Mouse (Mus musculus) midbrain, embryonic 12.5 days (tissue): ENCODE data around the gene Dlgap4. TPM values are rescaled to one million over a fixed set of nuclear protein-coding genes. Genes with fewer than 3 reads are reported as not detected.
A peak's percentile ranks its signal among the peaks of the same experiment; 100 is the strongest.

ENCODE experiments used
- ATAC-seq: fragments of 200-750 bp; cut with Nextera tagmentation; 2 replicates; pipeline ENCODE4 v1.8.0; 2017; ENCODE audit warnings: low read depth, moderate TSS enrichment, moderate library complexity; ENCODE audit not compliant: low FRiP score
- H3K27ac ChIP-seq: fragments of 300-500 bp; sonication (generic); replicated peaks from 2 replicates; pipeline ENCODE4 v1.5.1; 2016; ENCODE audit warnings: mild to moderate bottlenecking
- H3K27me3 ChIP-seq: fragments of 300-500 bp; sonication (generic); 2 replicates; pipeline ENCODE4 v1.6.1; 2016; ENCODE audit warnings: mild to moderate bottlenecking
- H3K36me3 ChIP-seq: fragments of 300-500 bp; sonication (generic); 2 replicates; pipeline ENCODE4 v1.6.1; 2016
- H3K4me1 ChIP-seq: fragments of 300-500 bp; sonication (generic); 2 replicates; pipeline ENCODE4 v1.6.1; 2016
- H3K4me2 ChIP-seq: fragments of 300-500 bp; sonication (generic); replicated peaks from 2 replicates; pipeline ENCODE4 v1.6.1; 2016; ENCODE audit warnings: mild to moderate bottlenecking, moderate library complexity
- H3K4me3 ChIP-seq: fragments of 300-500 bp; sonication (generic); 2 replicates; pipeline ENCODE4 v1.5.1; 2016; ENCODE audit warnings: mild to moderate bottlenecking
- H3K9ac ChIP-seq: fragments of 300-500 bp; sonication (generic); replicated peaks from 2 replicates; pipeline ENCODE4 v1.6.1; 2016; ENCODE audit warnings: mild to moderate bottlenecking, moderate library complexity
- H3K9me3 ChIP-seq: fragments of 300-500 bp; sonication (generic); 2 replicates; pipeline ENCODE4 v1.6.1; 2016; ENCODE audit warnings: mild to moderate bottlenecking
- WGBS: fragments of 180-500 bp; shearing (Covaris S2); methylation state at CpG from one replicate; pipeline ENCODE4 v1.1.7; 2016; 5-methylcytosine and 5-hydroxymethylcytosine counted together
- polyA plus RNA-seq: library from polyadenylated mRNA; unstranded; fragments of >200 nt; fragmentation: Nextera tagmentation; extraction: Ambion mirVana; gene quantifications from 2 replicates; pipeline ENCODE4 v1.2.1, GENCODE M21; 2016

Gene Dlgap4
- polyA plus RNA-seq, 1 experiment from 2014 or later = 190 TPM

GRCm38 (mm10) chr2:156589481-156589880, 24.0 kb upstream of the Dlgap4 start:
- no peak for ATAC-seq
- H3K27me3 ChIP-seq = no peaks in the 10 kb centered on the region
- H3K9me3 ChIP-seq = no peaks in the 10 kb centered on the region
- H3K36me3 ChIP-seq = no peaks in the 10 kb centered on the region
- WGBS = 91% methylated on average over 9 of the region's 9 CpGs
- no peak overlapping the region for H3K9ac ChIP-seq
- peaks cover 13% of the 10 kb centered on the region for H3K4me1 ChIP-seq
- H3K4me3 ChIP-seq = no peak overlapping the region
- H3K4me2 ChIP-seq = no peak overlapping the region
- no peak overlapping the region for H3K27ac ChIP-seq

- Histone ChIP-seq H3K4me1 (no peaks in the 10 kb centered on the region), H3K9ac (no peak overlapping the region), H3K36me3 (no peaks in the 10 kb centered on the region), H3K27ac (no peak overlapping the region), H3K9me3 (no peaks in the 10 kb centered on the region), H3K27me3 (no peaks in the 10 kb centered on the region), H3K4me3 (no peak overlapping the region), H3K4me2 (no peak overlapping the region)
- no peak for ATAC-seq
- 79% methylated on average over 15 of the region's 15 CpGs for WGBS
These were observed 18.5 kb upstream of the Dlgap4 start for GRCm38 (mm10) chr2:156594987-156595490.

- no peak overlapping the region for H3K4me3 ChIP-seq
- H3K9me3 ChIP-seq = no peaks in the 10 kb centered on the region
- no peaks in the 10 kb centered on the region for H3K27me3 ChIP-seq
- no peaks in the 10 kb centered on the region for H3K36me3 ChIP-seq
- no peak overlapping the region for H3K9ac ChIP-seq
- ATAC-seq = no peak
- no peak overlapping the region for H3K4me2 ChIP-seq
- 81% methylated on average over 7 of the region's 7 CpGs for WGBS
- H3K27ac ChIP-seq = no peak overlapping the region
- H3K4me1 ChIP-seq = no peaks in the 10 kb centered on the region
These were observed 10.9 kb upstream of the Dlgap4 start for GRCm38 (mm10) chr2:156602581-156602980.

GRCm38 (mm10) chr2:156603671-156604070, 9.8 kb upstream of the Dlgap4 start:
- Histone ChIP-seq H3K9me3 (no peaks in the 10 kb centered on the region), H3K4me1 (no peaks in the 10 kb centered on the region), H3K4me2 (no peak overlapping the region), H3K9ac (no peak overlapping the region), H3K4me3 (no peak overlapping the region), H3K27me3 (peaks cover under 1% of the 10 kb centered on the region; the same call in 1 of the 2 replicates), H3K36me3 (no peaks in the 10 kb centered on the region), H3K27ac (no peak overlapping the region)
- 86% methylated on average over 9 of the region's 9 CpGs for WGBS
- no peak for ATAC-seq

- Histone ChIP-seq H3K9ac (no peak overlapping the region), H3K4me1 (no peaks in the 10 kb centered on the region), H3K36me3 (no peaks in the 10 kb centered on the region), H3K27me3 (peaks cover 7% of the 10 kb centered on the region), H3K27ac (no peak overlapping the region), H3K9me3 (no peaks in the 10 kb centered on the region), H3K4me2 (no peak overlapping the region), H3K4me3 (no peak overlapping the region)
- 73% methylated on average over 3 of the region's 3 CpGs for WGBS
- ATAC-seq = no peak
These were observed 8.4 kb upstream of the Dlgap4 start for GRCm38 (mm10) chr2:156605144-156605543.

GRCm38 (mm10) chr2:156605971-156606370, 7.5 kb upstream of the Dlgap4 start:
- no peak for ATAC-seq
- Histone ChIP-seq H3K9ac (no peak overlapping the region), H3K4me3 (no peak overlapping the region), H3K27me3 (peaks cover 11% of the 10 kb centered on the region), H3K36me3 (no peaks in the 10 kb centered on the region), H3K9me3 (no peaks in the 10 kb centered on the region), H3K4me2 (no peak overlapping the region), H3K27ac (no peak overlapping the region), H3K4me1 (no peaks in the 10 kb centered on the region)
- 83% methylated on average over 5 of the region's 5 CpGs for WGBS

GRCm38 (mm10) chr2:156613081-156613540, 394 bp upstream of the Dlgap4 start:
- peaks cover 21% of the 10 kb centered on the region for H3K4me1 ChIP-seq
- H3K9me3 ChIP-seq = no peaks in the 10 kb centered on the region
- peak; percentile 16; the same call in 1 of the 2 replicates for ATAC-seq
- H3K27me3 ChIP-seq = peaks cover 72% of the 10 kb centered on the region
- H3K4me2 ChIP-seq = peak overlapping the region; percentile 99
- under 1% methylated on average over 38 of the region's 41 CpGs for WGBS
- H3K9ac ChIP-seq = peak overlapping the region; percentile 79
- H3K36me3 ChIP-seq = no peaks in the 10 kb centered on the region
- no peak overlapping the region for H3K27ac ChIP-seq
- H3K4me3 ChIP-seq = peak overlapping the region; percentile 74

GRCm38 (mm10) chr2:156614258-156614556, 702 bp downstream of the Dlgap4 start:
- Histone ChIP-seq H3K4me1 (peaks cover 21% of the 10 kb centered on the region), H3K4me3 (peak overlapping the region; percentile 74), H3K9ac (peak overlapping the region; percentile 79), H3K27ac (no peak overlapping the region), H3K9me3 (no peaks in the 10 kb centered on the region), H3K4me2 (peak overlapping the region; percentile 99), H3K36me3 (no peaks in the 10 kb centered on the region), H3K27me3 (peaks cover 76% of the 10 kb centered on the region)
- WGBS = 2% methylated on average over 18 of the region's 18 CpGs
- peak; percentile 38; the same call in 1 of the 2 replicates for ATAC-seq

GRCm38 (mm10) chr2:156614661-156615654, 1.5 kb downstream of the Dlgap4 start:
- Histone ChIP-seq H3K36me3 (no peaks in the 10 kb centered on the region), H3K27ac (no peak overlapping the region), H3K9ac (peak overlapping the region; percentile 21; the same call in 1 of the 2 replicates), H3K9me3 (no peaks in the 10 kb centered on the region), H3K4me3 (peak overlapping the region; percentile 74), H3K4me1 (peaks cover 21% of the 10 kb centered on the region), H3K4me2 (peak overlapping the region; percentile 99), H3K27me3 (peaks cover 75% of the 10 kb centered on the region)
- 0 out of 2 replicates have a peak, but pooled peaks have one; percentile 4 for ATAC-seq
- 11% methylated on average over 30 of the region's 31 CpGs for WGBS

GRCm38 (mm10) chr2:156616513-156616912, 3.0 kb downstream of the Dlgap4 start:
- no peak for ATAC-seq
- Histone ChIP-seq H3K4me3 (no peak overlapping the region), H3K9me3 (no peaks in the 10 kb centered on the region), H3K4me1 (peaks cover 21% of the 10 kb centered on the region), H3K4me2 (no peak overlapping the region), H3K27ac (no peak overlapping the region), H3K9ac (no peak overlapping the region), H3K27me3 (peaks cover 74% of the 10 kb centered on the region), H3K36me3 (no peaks in the 10 kb centered on the region)
- WGBS = 82% methylated on average over 7 of the region's 7 CpGs

GRCm38 (mm10) chr2:156617536-156617935, 4.0 kb downstream of the Dlgap4 start:
- Histone ChIP-seq H3K27ac (no peak overlapping the region), H3K4me3 (no peak overlapping the region), H3K27me3 (peaks cover 65% of the 10 kb centered on the region), H3K9ac (no peak overlapping the region), H3K4me2 (no peak overlapping the region), H3K4me1 (peaks cover 21% of the 10 kb centered on the region), H3K9me3 (no peaks in the 10 kb centered on the region), H3K36me3 (no peaks in the 10 kb centered on the region)
- ATAC-seq = no peak
- WGBS = 31% methylated on average over 11 of the region's 11 CpGs

GRCm38 (mm10) chr2:156620874-156621273, 7.4 kb downstream of the Dlgap4 start:
- Histone ChIP-seq H3K27ac (no peak overlapping the region), H3K36me3 (no peaks in the 10 kb centered on the region), H3K4me2 (no peak overlapping the region), H3K4me3 (no peak overlapping the region), H3K27me3 (peaks cover 34% of the 10 kb centered on the region), H3K9ac (no peak overlapping the region), H3K4me1 (peaks cover 7% of the 10 kb centered on the region), H3K9me3 (no peaks in the 10 kb centered on the region)
- 88% methylated on average over 8 of the region's 8 CpGs for WGBS
- no peak for ATAC-seq
